Mouse (Mus musculus): ENCODE measurements around the gene Katnal1. TPM values are rescaled to one million over a fixed set of nuclear protein-coding genes. Genes with fewer than 3 reads are reported as not detected.

Katnal1 gene
- polyA plus RNA-seq, 1 experiment from 2014 or later: 4.3 TPM

GRCm38 (mm10) chr5:148950064-148950463, 20.9 kb upstream of the Katnal1 start:
- Histone ChIP-seq H3K4me1 (ENCODE audit: insufficient read depth, low read depth, low read length) (peaks cover 5% of the 10 kb centered on the region; the same call in 1 of the 2 replicates), H3K9me3 (ENCODE audit: low read length) (no peaks in the 10 kb centered on the region), H3K36me3 (ENCODE audit: insufficient read depth, low read length) (no peaks in the 10 kb centered on the region), H3K27ac (ENCODE audit: low read length) (0 out of 2 replicates have a peak overlapping the region, but pooled peaks have one; percentile 27), H3K4me2 (replicated peaks; ENCODE audit: low read depth, low read length) (no peak overlapping the region), H3K27me3 (replicated peaks; ENCODE audit: insufficient read depth, low read length) (no peaks in the 10 kb centered on the region), H3K9ac (replicated peaks; ENCODE audit: low read depth) (no peak overlapping the region), H3K4me3 (ENCODE audit: low read depth, low read length) (no peak overlapping the region)
- no peak for TF ChIP-seq CTCF (IDR thresholded peaks at IDR 0.05)
- TF ChIP-seq EP300 (IDR thresholded peaks at IDR 0.05): no peak
- WGBS: 18% methylated on average over 15 of the region's 15 CpGs
- DNase-seq (ENCODE audit: low spot score) (peak; percentile 71), ATAC-seq (peak; percentile 77)

- TF ChIP-seq EP300 (IDR thresholded peaks at IDR 0.05): no peak
- TF ChIP-seq CTCF (IDR thresholded peaks at IDR 0.05): no peak
- Histone ChIP-seq H3K9me3 (ENCODE audit: low read length) (no peaks in the 10 kb centered on the region), H3K27ac (ENCODE audit: low read length) (no peak overlapping the region), H3K9ac (replicated peaks; ENCODE audit: low read depth) (no peak overlapping the region), H3K36me3 (ENCODE audit: insufficient read depth, low read length) (no peaks in the 10 kb centered on the region), H3K4me2 (replicated peaks; ENCODE audit: low read depth, low read length) (no peak overlapping the region), H3K4me3 (ENCODE audit: low read depth, low read length) (no peak overlapping the region), H3K27me3 (replicated peaks; ENCODE audit: insufficient read depth, low read length) (no peaks in the 10 kb centered on the region), H3K4me1 (ENCODE audit: insufficient read depth, low read depth, low read length) (peaks cover 5% of the 10 kb centered on the region; the same call in 1 of the 2 replicates)
- WGBS: 77% methylated on average over 9 of the region's 9 CpGs
- ATAC-seq (no peak), DNase-seq (ENCODE audit: low spot score) (no peak)
Measured at GRCm38 (mm10) chr5:148948577-148948976, 19.5 kb upstream of the Katnal1 start.

- no peak for TF ChIP-seq EP300 (IDR thresholded peaks at IDR 0.05)
- H3K27me3 ChIP-seq (replicated peaks; ENCODE audit: insufficient read depth, low read length): no peaks in the 10 kb centered on the region
- H3K9ac ChIP-seq (replicated peaks; ENCODE audit: low read depth): no peak overlapping the region
- peaks cover 5% of the 10 kb centered on the region; the same call in 1 of the 2 replicates for H3K4me1 ChIP-seq (ENCODE audit: insufficient read depth, low read depth, low read length)
- H3K36me3 ChIP-seq (ENCODE audit: insufficient read depth, low read length): no peaks in the 10 kb centered on the region
- no peak overlapping the region for H3K4me2 ChIP-seq (replicated peaks; ENCODE audit: low read depth, low read length)
- H3K27ac ChIP-seq (ENCODE audit: low read length): no peak overlapping the region
- H3K4me3 ChIP-seq (ENCODE audit: low read depth, low read length): no peak overlapping the region
- H3K9me3 ChIP-seq (ENCODE audit: low read length): no peaks in the 10 kb centered on the region
- no peak for ATAC-seq
- no peak for DNase-seq (ENCODE audit: low spot score)
- 81% methylated on average over 4 of the region's 4 CpGs for WGBS
Measured at GRCm38 (mm10) chr5:148947412-148947811, 18.3 kb upstream of the Katnal1 start.

GRCm38 (mm10) chr5:148946787-148947186, 17.7 kb upstream of the Katnal1 start:
- DNase-seq (ENCODE audit: low spot score) (no peak), ATAC-seq (no peak)
- H3K27ac ChIP-seq (ENCODE audit: low read length): no peak overlapping the region
- H3K36me3 ChIP-seq (ENCODE audit: insufficient read depth, low read length): no peaks in the 10 kb centered on the region
- H3K9me3 ChIP-seq (ENCODE audit: low read length): no peaks in the 10 kb centered on the region
- no peaks in the 10 kb centered on the region for H3K27me3 ChIP-seq (replicated peaks; ENCODE audit: insufficient read depth, low read length)
- H3K9ac ChIP-seq (replicated peaks; ENCODE audit: low read depth): no peak overlapping the region
- 77% methylated on average over 5 of the region's 5 CpGs for WGBS
- H3K4me3 ChIP-seq (ENCODE audit: low read depth, low read length): no peak overlapping the region
- no peak overlapping the region for H3K4me2 ChIP-seq (replicated peaks; ENCODE audit: low read depth, low read length)
- TF ChIP-seq EP300 (IDR thresholded peaks at IDR 0.05): no peak
- TF ChIP-seq CTCF (IDR thresholded peaks at IDR 0.05): peak; percentile 63
- H3K4me1 ChIP-seq (ENCODE audit: insufficient read depth, low read depth, low read length): peaks cover 5% of the 10 kb centered on the region; the same call in 1 of the 2 replicates

- DNase-seq (ENCODE audit: low spot score): no peak
- no peaks in the 10 kb centered on the region for H3K36me3 ChIP-seq (ENCODE audit: insufficient read depth, low read length)
- H3K4me3 ChIP-seq (ENCODE audit: low read depth, low read length): no peak overlapping the region
- H3K4me1 ChIP-seq (ENCODE audit: insufficient read depth, low read depth, low read length): peaks cover 5% of the 10 kb centered on the region; the same call in 1 of the 2 replicates
- no peak for ATAC-seq
- H3K4me2 ChIP-seq (replicated peaks; ENCODE audit: low read depth, low read length): no peak overlapping the region
- H3K27ac ChIP-seq (ENCODE audit: low read length): no peak overlapping the region
- TF ChIP-seq EP300 (IDR thresholded peaks at IDR 0.05) (no peak), CTCF (IDR thresholded peaks at IDR 0.05) (no peak)
- H3K27me3 ChIP-seq (replicated peaks; ENCODE audit: insufficient read depth, low read length): no peaks in the 10 kb centered on the region
- no peaks in the 10 kb centered on the region for H3K9me3 ChIP-seq (ENCODE audit: low read length)
- no peak overlapping the region for H3K9ac ChIP-seq (replicated peaks; ENCODE audit: low read depth)
- WGBS: 78% methylated on average over 2 of the region's 2 CpGs
Measured at GRCm38 (mm10) chr5:148945735-148946134, 16.6 kb upstream of the Katnal1 start.

- no peak overlapping the region for H3K9ac ChIP-seq (replicated peaks; ENCODE audit: low read depth)
- TF ChIP-seq CTCF (IDR thresholded peaks at IDR 0.05) (no peak), EP300 (IDR thresholded peaks at IDR 0.05) (no peak)
- ATAC-seq (no peak), DNase-seq (ENCODE audit: low spot score) (no peak)
- no peaks in the 10 kb centered on the region for H3K36me3 ChIP-seq (ENCODE audit: insufficient read depth, low read length)
- WGBS: 38% methylated on average over 8 of the region's 8 CpGs
- H3K9me3 ChIP-seq (ENCODE audit: low read length): no peaks in the 10 kb centered on the region
- no peak overlapping the region for H3K4me2 ChIP-seq (replicated peaks; ENCODE audit: low read depth, low read length)
- H3K27ac ChIP-seq (ENCODE audit: low read length): no peak overlapping the region
- no peak overlapping the region for H3K4me3 ChIP-seq (ENCODE audit: low read depth, low read length)
- no peaks in the 10 kb centered on the region for H3K27me3 ChIP-seq (replicated peaks; ENCODE audit: insufficient read depth, low read length)
- H3K4me1 ChIP-seq (ENCODE audit: insufficient read depth, low read depth, low read length): no peaks in the 10 kb centered on the region
Measured at GRCm38 (mm10) chr5:148944024-148944423, 14.9 kb upstream of the Katnal1 start.

GRCm38 (mm10) chr5:148943444-148943843, 14.3 kb upstream of the Katnal1 start:
- Histone ChIP-seq H3K4me3 (ENCODE audit: low read depth, low read length) (no peak overlapping the region), H3K27ac (ENCODE audit: low read length) (no peak overlapping the region), H3K4me2 (replicated peaks; ENCODE audit: low read depth, low read length) (no peak overlapping the region), H3K27me3 (replicated peaks; ENCODE audit: insufficient read depth, low read length) (no peaks in the 10 kb centered on the region), H3K4me1 (ENCODE audit: insufficient read depth, low read depth, low read length) (no peaks in the 10 kb centered on the region), H3K9ac (replicated peaks; ENCODE audit: low read depth) (no peak overlapping the region), H3K9me3 (ENCODE audit: low read length) (no peaks in the 10 kb centered on the region), H3K36me3 (ENCODE audit: insufficient read depth, low read length) (no peaks in the 10 kb centered on the region)
- TF ChIP-seq CTCF (IDR thresholded peaks at IDR 0.05): no peak
- no peak for TF ChIP-seq EP300 (IDR thresholded peaks at IDR 0.05)
- ATAC-seq (no peak), DNase-seq (ENCODE audit: low spot score) (no peak)
- 81% methylated on average over 10 of the region's 10 CpGs for WGBS
